In the genomic region with DNA sequence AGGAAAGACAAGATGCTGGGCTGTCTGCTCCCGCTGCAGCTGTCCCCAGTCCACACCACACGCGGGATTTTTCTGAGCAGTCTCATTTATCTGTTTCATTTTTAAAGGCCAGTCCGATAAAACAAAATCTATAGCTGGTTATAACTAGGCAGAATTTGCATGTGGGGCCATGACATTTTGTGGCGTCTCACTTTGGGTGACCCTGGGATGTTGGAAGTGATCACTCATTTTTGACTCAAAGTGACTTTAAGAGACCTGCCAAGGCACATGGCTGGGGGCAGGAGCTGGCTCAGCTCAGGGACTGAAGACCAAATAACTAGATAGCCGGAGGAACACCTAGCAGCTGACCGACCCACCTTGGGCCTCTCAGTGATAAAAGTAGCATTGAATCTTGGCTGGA, we compare ENCODE assay signal across 23 mouse cellular contexts. TPM values are rescaled to one million over a fixed set of nuclear protein-coding genes. Genes with fewer than 3 reads are reported as not detected.
A peak's percentile ranks its signal among the peaks of the same experiment; 100 is the strongest.
DNase-seq lines count a peak whose midpoint lies in the region; ATAC-seq and TF ChIP-seq lines count a peak whose summit lies in the region.
"Had no signal": no experiment of that assay in that cellular context is flagged by ENCODE, and none has a peak within 500 bp of the region (broad histone marks: within the 10 kb centered on the region; RNA-seq: fewer than 3 reads in every experiment).

No protein-coding gene starts in this region.

- no peak overlapping the region for H3K4me2 ChIP-seq in neural tube, embryonic 15.5 days
- H3K4me2 ChIP-seq in forebrain, postnatal 0 days (ENCODE audit: low read depth), result no peak overlapping the region
- H3K4me2 ChIP-seq: embryonic facial prominence, embryonic 13.5 days; embryonic facial prominence, embryonic 15.5 days; forebrain, embryonic 12.5 days had no signal

- H3K27ac ChIP-seq in neural tube, embryonic 15.5 days (replicated peaks), result 0 out of 2 replicates have a peak overlapping the region, but pooled peaks have one; percentile 5
- no peak overlapping the region for H3K27ac ChIP-seq in forebrain, postnatal 0 days (ENCODE audit: low read depth, low read length)
- H3K27ac ChIP-seq: embryonic facial prominence, embryonic 13.5 days; embryonic facial prominence, embryonic 15.5 days; forebrain, embryonic 10.5 days; forebrain, embryonic 12.5 days had no signal

- no peaks in the 10 kb centered on the region for H3K9me3 ChIP-seq in neural tube, embryonic 15.5 days (replicated peaks)
- H3K9me3 ChIP-seq in forebrain, postnatal 0 days (ENCODE audit: low read length), result no peaks in the 10 kb centered on the region
- H3K9me3 ChIP-seq: embryonic facial prominence, embryonic 13.5 days; embryonic facial prominence, embryonic 15.5 days; forebrain, embryonic 10.5 days; forebrain, embryonic 12.5 days had no signal

- no peak overlapping the region for H3K4me3 ChIP-seq in neural tube, embryonic 15.5 days (replicated peaks)
- H3K4me3 ChIP-seq in forebrain, postnatal 0 days (ENCODE audit: low read depth, low read length), result no peak overlapping the region
- H3K4me3 ChIP-seq: embryonic facial prominence, embryonic 13.5 days; embryonic facial prominence, embryonic 15.5 days; erythroblast, embryonic 14.5 days; forebrain, embryonic 10.5 days; forebrain, embryonic 12.5 days had no signal

- H3K9ac ChIP-seq in neural tube, embryonic 15.5 days (replicated peaks), result no peak overlapping the region
- H3K9ac ChIP-seq in forebrain, postnatal 0 days, result no peak overlapping the region
- H3K9ac ChIP-seq: embryonic facial prominence, embryonic 13.5 days; embryonic facial prominence, embryonic 15.5 days; forebrain, embryonic 12.5 days had no signal

- no peaks in the 10 kb centered on the region for H3K36me3 ChIP-seq in neural tube, embryonic 15.5 days
- no peaks in the 10 kb centered on the region for H3K36me3 ChIP-seq in forebrain, postnatal 0 days (ENCODE audit: insufficient read depth)
- H3K36me3 ChIP-seq: embryonic facial prominence, embryonic 13.5 days; embryonic facial prominence, embryonic 15.5 days; forebrain, embryonic 10.5 days; forebrain, embryonic 12.5 days had no signal

- WGBS in neural tube, embryonic 15.5 days, result 93% methylated on average over 7 of the region's 7 CpGs
- 93% methylated on average over 7 of the region's 7 CpGs for WGBS in forebrain, postnatal 0 days

- H3K27me3 ChIP-seq in neural tube, embryonic 15.5 days (replicated peaks), result peaks cover 8% of the 10 kb centered on the region
- no peaks in the 10 kb centered on the region for H3K27me3 ChIP-seq in forebrain, postnatal 0 days (ENCODE audit: insufficient read depth, low read length)

- no peak for ATAC-seq in neural tube, embryonic 15.5 days (ENCODE audit: low FRiP score)
- ATAC-seq in forebrain, postnatal 0 days, result no peak
- ATAC-seq in cerebellum, adult (ENCODE audit: insufficient number of reproducible peaks, low FRiP score, low TSS enrichment), result no peak
- ATAC-seq: forebrain, embryonic 14.5 days; forebrain, embryonic 16.5 days had no signal

- TF ChIP-seq CTCF in forebrain, postnatal 0 days (IDR thresholded peaks at IDR 0.05; ENCODE audit: low read depth), result no peak

- no peak for DNase-seq in neural tube, embryonic 10.5 days (ENCODE audit: extremely low spot score, low spot score)
- peak; percentile 52 for DNase-seq in adrenal gland, adult 8-10 months
- DNase-seq in adrenal gland, postnatal 14 days, result peak; percentile 69
- peak; percentile 53 to 69 for DNase-seq in adrenal gland, postnatal 36 days
- DNase-seq in forebrain, postnatal 0 days, result no peak
- DNase-seq in left cerebral cortex, adult 11 months (ENCODE audit: low spot score), result no peak
- DNase-seq: cerebellum, adult 11-12 months; cerebellum, adult 2 months; cerebellum, adult 9-11 months; cerebellum, postnatal 14 days; cerebellum, postnatal 36 days; embryo, embryonic 11 days had no signal

- H3K4me1 ChIP-seq in neural tube, embryonic 15.5 days, result peaks cover 11% of the 10 kb centered on the region; the same call in 1 of the 2 replicates
- H3K4me1 ChIP-seq in forebrain, postnatal 0 days (ENCODE audit: insufficient read depth), result no peaks in the 10 kb centered on the region
- H3K4me1 ChIP-seq: embryonic facial prominence, embryonic 13.5 days; embryonic facial prominence, embryonic 15.5 days; forebrain, embryonic 12.5 days had no signal

RNA-seq across cellular contexts. Expression of a gene that starts 31.9 kb away (rescaled TPM):
- polyA plus RNA-seq in neural tube, embryonic 15.5 days (2015; fragmentation: Nextera tagmentation; extraction: Ambion mirVana), result 0.47 and 0.49 TPM in 2 replicates
- total RNA-seq in adrenal gland, adult 8-10 months (2022), result 1 to 10 TPM in 2 of 4 experiments, under 1 TPM in 2; 0.44 to 1.6 (median 0.93) TPM
- total RNA-seq in adrenal gland, postnatal 14 days (2021), result 0.41 and 0.93 TPM in 2 replicates
- under 1 TPM; 0.33 to 0.79 TPM for total RNA-seq in adrenal gland, postnatal 36 days (2021)
- total RNA-seq in forebrain, postnatal 0 days (2014; rRNA removed), result 0.57 TPM in 1 of 2 replicates, not detected in the other
- 0.43 and 0.59 TPM in 2 replicates for polyA plus RNA-seq in forebrain, postnatal 0 days (2015; fragmentation: Nextera tagmentation; extraction: Ambion mirVana)
- total RNA-seq: common myeloid progenitor, adult 5-6 weeks; gastrocnemius, adult 18-20 months had no signal
- polyA plus RNA-seq: erythroblast, embryonic 14.5 days had no signal

RNA-seq across cellular contexts. Expression of a gene that starts 37.1 kb away (rescaled TPM):
- 5.7 and 8.0 TPM in 2 replicates for polyA plus RNA-seq in neural tube, embryonic 15.5 days (2015; fragmentation: Nextera tagmentation; extraction: Ambion mirVana)
- 10 to 100 TPM; 12.4 to 23.3 (median 14.7) TPM for total RNA-seq in adrenal gland, adult 8-10 months (2022)
- total RNA-seq in adrenal gland, postnatal 14 days (2021), result 12.0 and 16.3 TPM in 2 replicates
- total RNA-seq in adrenal gland, postnatal 36 days (2021), result 10 to 100 TPM; 12.0 to 13.9 TPM
- 8.5 and 72.5 TPM in 2 replicates for total RNA-seq in forebrain, postnatal 0 days (2014; rRNA removed)
- polyA plus RNA-seq in forebrain, postnatal 0 days (2015; fragmentation: Nextera tagmentation; extraction: Ambion mirVana), result 2.2 and 3.4 TPM in 2 replicates

Comparison
In these comparisons a context has a peak if more than half of its experiments do, and no peak if none do; other contexts are left out.
1. DNase-seq: peak in adrenal gland, adult 8-10 months (single experiment), adrenal gland, postnatal 14 days (single experiment) and adrenal gland, postnatal 36 days (2 of 2); none in neural tube, embryonic 10.5 days (single experiment), forebrain, postnatal 0 days (single experiment) and left cerebral cortex, adult 11 months (single experiment).